ENCODE assay signal across 7 mouse cellular contexts in the genomic region with DNA sequence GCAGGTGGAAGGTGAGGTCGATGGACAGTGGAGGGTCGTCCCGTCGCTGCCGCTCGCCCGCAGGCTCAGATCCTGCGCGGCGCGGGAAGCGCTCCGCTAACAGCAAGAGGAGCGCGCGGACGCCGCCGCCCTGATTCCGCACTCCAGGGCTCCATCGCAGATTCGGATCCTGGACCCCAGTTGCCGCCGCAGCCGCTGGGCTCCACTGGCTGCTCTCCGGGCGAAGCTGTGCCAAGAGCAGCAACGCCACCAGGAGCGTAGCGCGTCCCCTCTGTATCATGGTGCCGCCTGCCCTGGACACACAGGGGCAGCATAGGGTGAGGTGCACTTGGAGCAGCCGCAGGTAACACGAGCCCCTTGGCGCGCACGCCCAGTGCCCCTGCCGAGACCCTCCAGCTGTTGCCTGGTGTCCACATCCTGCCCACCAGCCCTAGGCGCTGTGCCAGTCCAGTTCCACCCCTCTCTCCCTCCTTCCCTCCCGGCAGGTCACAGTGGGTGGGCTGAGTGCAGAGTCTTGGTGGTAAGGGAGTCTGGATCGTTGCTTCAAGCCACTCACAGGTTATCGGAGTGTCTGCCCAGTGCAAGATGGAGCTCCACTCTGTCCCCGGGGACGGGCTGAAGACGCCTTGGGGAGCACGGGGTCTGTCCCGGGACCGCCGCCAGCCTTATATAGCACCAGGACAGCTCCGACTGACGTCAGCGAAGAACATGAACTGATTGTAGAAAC. TPM values are rescaled to one million over a fixed set of nuclear protein-coding genes. Genes with fewer than 3 reads are reported as not detected.
DNase-seq lines count a peak whose midpoint lies in the region; ATAC-seq and TF ChIP-seq lines count a peak whose summit lies in the region.

Gene Ucn, minus strand, starts transcription at position 589 of the 727 bp plus-strand sequence.

- no peak for TF ChIP-seq POLR2A in lung, adult 2 months (IDR thresholded peaks at IDR 0.05; ENCODE audit: borderline replicate concordance, extremely low read depth, low read depth, low read length)

- no peak for TF ChIP-seq CTCF in lung, postnatal 0 days (IDR thresholded peaks at IDR 0.05)
- TF ChIP-seq CTCF in lung, adult 2 months (IDR thresholded peaks at IDR 0.05; ENCODE audit: insufficient read depth, low read length), result no peak

- TF ChIP-seq EP300 in lung, postnatal 0 days (IDR thresholded peaks at IDR 0.05), result no peak

- H3K4me1 ChIP-seq in lung, postnatal 0 days (ENCODE audit: insufficient read depth, low read depth, low read length), result 0 out of 2 replicates have a peak, but pooled peaks cover 4% of the 10 kb centered on the region
- H3K4me1 ChIP-seq in lung, adult 2 months (ENCODE audit: control insufficient read depth, insufficient read depth, low read length), result peaks cover 4% of the 10 kb centered on the region; the same call in 1 of the 2 replicates
- H3K4me1 ChIP-seq in forebrain, embryonic 13.5 days, result peaks cover 20% of the 10 kb centered on the region
- peaks cover 11% of the 10 kb centered on the region; the same call in 1 of the 2 replicates for H3K4me1 ChIP-seq in intestine, embryonic 15.5 days (replicated peaks)

- no peaks in the 10 kb centered on the region for H3K9me3 ChIP-seq in lung, postnatal 0 days (ENCODE audit: low read length)
- H3K9me3 ChIP-seq in forebrain, embryonic 13.5 days (replicated peaks), result no peaks in the 10 kb centered on the region
- H3K9me3 ChIP-seq in intestine, embryonic 15.5 days, result no peaks in the 10 kb centered on the region

- no peak within 1 kb of the TSS for H3K27ac ChIP-seq in lung, postnatal 0 days (ENCODE audit: low read length)
- no peak within 1 kb of the TSS for H3K27ac ChIP-seq in forebrain, embryonic 13.5 days
- no peak within 1 kb of the TSS for H3K27ac ChIP-seq in intestine, embryonic 15.5 days

- H3K9ac ChIP-seq in lung, postnatal 0 days (replicated peaks; ENCODE audit: low read depth), result no peak within 1 kb of the TSS
- H3K9ac ChIP-seq in forebrain, embryonic 13.5 days, result peak within 1 kb of the TSS; percentile 8; the same call in 1 of the 2 replicates
- no peak within 1 kb of the TSS for H3K9ac ChIP-seq in intestine, embryonic 15.5 days

- H3K36me3 ChIP-seq in lung, postnatal 0 days (ENCODE audit: insufficient read depth, low read length), result no peaks in the 10 kb centered on the region; the same call in 1 of the 2 replicates
- H3K36me3 ChIP-seq in forebrain, embryonic 13.5 days (ENCODE audit: poor library complexity, severe bottlenecking), result peaks cover 13% of the 10 kb centered on the region
- peaks cover 2% of the 10 kb centered on the region; the same call in 1 of the 2 replicates for H3K36me3 ChIP-seq in intestine, embryonic 15.5 days

- peak within 1 kb of the TSS; percentile 10; the same call in 1 of the 2 replicates for H3K4me3 ChIP-seq in lung, postnatal 0 days (ENCODE audit: low read depth, low read length)
- no peak within 1 kb of the TSS for H3K4me3 ChIP-seq in lung, adult 2 months (replicated peaks; ENCODE audit: extremely low read depth, low read depth, low read length)
- H3K4me3 ChIP-seq in forebrain, embryonic 13.5 days, result peak within 1 kb of the TSS; percentile 27
- peak within 1 kb of the TSS; percentile 0; the same call in 1 of the 2 replicates for H3K4me3 ChIP-seq in intestine, embryonic 15.5 days (replicated peaks)

- ATAC-seq in lung, postnatal 0 days, result peak; percentile 50; the same call in 1 of the 2 replicates
- no peak for ATAC-seq in forebrain, embryonic 13.5 days
- ATAC-seq in intestine, embryonic 15.5 days, result peak; percentile 43; the same call in 1 of the 2 replicates

- H3K27me3 ChIP-seq in lung, postnatal 0 days (replicated peaks; ENCODE audit: insufficient read depth, low read length), result peaks cover 42% of the 10 kb centered on the region
- H3K27me3 ChIP-seq in forebrain, embryonic 13.5 days, result peaks cover 67% of the 10 kb centered on the region
- peaks cover 58% of the 10 kb centered on the region for H3K27me3 ChIP-seq in intestine, embryonic 15.5 days (replicated peaks)

- peak; percentile 24 for DNase-seq in lung, postnatal 0 days (ENCODE audit: low spot score)
- DNase-seq in lung, adult 2 months, result no peak
- DNase-seq in retina, postnatal 1 day, result peak; percentile 27
- no peak for DNase-seq in T-cell, adult 2 months (ENCODE audit: low spot score)
- DNase-seq in left cerebral cortex, postnatal 36 days (ENCODE audit: low spot score in 2 of 2), result no peak

- WGBS in lung, postnatal 0 days, result 1% methylated on average over 52 of the region's 52 CpGs
- WGBS in lung, adult 2 months, result 3% methylated on average over 52 of the region's 52 CpGs
- 1% methylated on average over 48 of the region's 52 CpGs for WGBS in forebrain, embryonic 13.5 days
- under 1% methylated on average over 52 of the region's 52 CpGs for WGBS in intestine, embryonic 15.5 days

- intact Hi-C loops in left cerebral cortex, postnatal 36 days (cut with DNase I), result no loop called here

- H3K4me2 ChIP-seq in lung, postnatal 0 days (replicated peaks; ENCODE audit: low read depth, low read length), result peak within 1 kb of the TSS; percentile 22
- peak within 1 kb of the TSS; percentile 52 for H3K4me2 ChIP-seq in forebrain, embryonic 13.5 days
- peak within 1 kb of the TSS; percentile 45 for H3K4me2 ChIP-seq in intestine, embryonic 15.5 days (replicated peaks)

RNA-seq across cellular contexts. Expression of gene Ucn, which starts in this region (rescaled TPM):
- not detected in 2 replicates for polyA plus RNA-seq in lung, postnatal 0 days (2015; fragmentation: Nextera tagmentation; extraction: Ambion mirVana)
- not detected in 2 replicates for polyA plus RNA-seq in lung, adult 2 months (2012; rRNA removed)
- polyA plus RNA-seq in forebrain, embryonic 13.5 days (2015; fragmentation: Nextera tagmentation; extraction: Ambion mirVana), result not detected in 2 replicates
- not detected in 2 replicates for polyA plus RNA-seq in intestine, embryonic 15.5 days (2015; fragmentation: Nextera tagmentation; extraction: Ambion mirVana)
- 1 to 10 TPM in 1 of 2 experiments, not detected in 1; 2.4 TPM for total RNA-seq in left cerebral cortex, postnatal 36 days (2021)

Comparison
In these comparisons a context has a peak if more than half of its experiments do, and no peak if none do; other contexts are left out.
1. Peak in DNase-seq, ATAC-seq, H3K4me3 ChIP-seq and H3K4me2 ChIP-seq in lung, postnatal 0 days; RNA of the gene not detected or under 1 TPM.
2. Peak in ATAC-seq, H3K4me3 ChIP-seq and H3K4me2 ChIP-seq in intestine, embryonic 15.5 days; RNA of the gene not detected or under 1 TPM.